Mouse (Mus musculus) heart, adult 2 months (tissue): Measurements from ENCODE around the gene Mylk2. TPM values are rescaled to one million over a fixed set of nuclear protein-coding genes. Genes with fewer than 3 reads are reported as not detected.
A peak's percentile ranks its signal among the peaks of the same experiment; 100 is the strongest.

ENCODE experiments used
- DNase-seq, 2 experiments: peaks; one replicate each; pipeline ENCODE4 v3.0.0; 2021
- H3K27ac ChIP-seq: fragments of 200-600 bp; 2 replicates; pipeline ENCODE4 v1.8.1; 2022
- H3K27me3 ChIP-seq: fragments of 200-500 bp; 2 replicates; pipeline ENCODE4 v1.6.1; 2012; ENCODE audit warnings: mild to moderate bottlenecking, low read length, inconsistent platforms, mixed read lengths; ENCODE audit not compliant: control insufficient read depth, insufficient read depth
- H3K36me3 ChIP-seq: fragments of 200-500 bp; 2 replicates; pipeline ENCODE4 v1.6.1; 2012; ENCODE audit warnings: low read length, inconsistent platforms; ENCODE audit not compliant: control insufficient read depth, insufficient read depth
- H3K4me1 ChIP-seq: fragments of 200-500 bp; 2 replicates; pipeline ENCODE4 v1.6.1; 2011; ENCODE audit warnings: low read length; ENCODE audit not compliant: control insufficient read depth, insufficient read depth
- H3K4me3 ChIP-seq: fragments of 200-600 bp; 2 replicates; pipeline ENCODE4 v1.8.1; 2022
- H3K79me2 ChIP-seq: fragments of 200-500 bp; replicated peaks from 2 replicates; pipeline ENCODE4 v1.6.1; 2012; ENCODE audit warnings: mild to moderate bottlenecking, inconsistent platforms, low read length, moderate library complexity, mixed read lengths; ENCODE audit not compliant: control insufficient read depth, insufficient read depth
- H3K9ac ChIP-seq: fragments of 200-500 bp; 2 replicates; pipeline ENCODE4 v1.6.1; 2012; ENCODE audit warnings: low read depth, mild to moderate bottlenecking, control low read depth, inconsistent platforms, low read length, mixed read lengths
- CTCF ChIP-seq: fragments of 200-600 bp; IDR thresholded peaks from 2 replicates; pipeline ENCODE4 v1.8.1; 2022; ENCODE audit warnings: antibody characterized with exemption, mild to moderate bottlenecking, moderate library complexity
- EP300 ChIP-seq: fragments of 200-500 bp; IDR thresholded peaks from 2 replicates; pipeline ENCODE4 v1.6.1; 2011; ENCODE audit warnings: low read depth, low read length, control low read depth; ENCODE audit not compliant: insufficient read depth
- POLR2A ChIP-seq: fragments of 200-500 bp; IDR thresholded peaks from 2 replicates; pipeline ENCODE4 v1.6.1; 2011; ENCODE audit warnings: mild to moderate bottlenecking, low read depth, low read length, control low read depth; ENCODE audit not compliant: insufficient read depth
- WGBS: fragments of 180-500 bp; shearing (Covaris S2); methylation state at CpG from one replicate; pipeline ENCODE4 v1.1.7; 2018; 5-methylcytosine and 5-hydroxymethylcytosine counted together
- intact Hi-C: fragments of 180-260 bp; cut with DNase I; formaldehyde crosslinking; loops from one replicate; pipeline ENCODE4 v1.15.1; 2025
- polyA plus RNA-seq: library from polyadenylated mRNA; depleted of rRNA; stranded (reverse); fragments of >200 nt; gene quantifications from 2 replicates; pipeline ENCODE4 v1.2.3, GENCODE M21; 2012
- total RNA-seq, 2 experiments: library from RNA; stranded (reverse); gene quantifications; 2 replicates each; pipeline ENCODE4 v1.2.3; 2021

Mylk2 gene
- total and polyA plus RNA-seq, 3 experiments, result 0.08 to 0.29 (median 0.09) TPM

- DNase-seq, result no peak
- H3K36me3 ChIP-seq, result no peaks in the 10 kb centered on the region
- H3K4me1 ChIP-seq, result no peaks in the 10 kb centered on the region
- intact Hi-C loops, result no loop called here
- no peak overlapping the region for H3K9ac ChIP-seq
- no peak for TF ChIP-seq CTCF
- TF ChIP-seq POLR2A, result no peak
- no peak for TF ChIP-seq EP300
- 96% methylated on average over 6 of the region's 6 CpGs for WGBS
- H3K79me2 ChIP-seq, result no peaks in the 10 kb centered on the region
- no peaks in the 10 kb centered on the region for H3K27me3 ChIP-seq
- H3K27ac ChIP-seq, result no peak overlapping the region
- H3K4me3 ChIP-seq, result no peak overlapping the region
Observed at GRCm38 (mm10) chr2:152884101-152884645, 27.0 kb upstream of the Mylk2 start.

GRCm38 (mm10) chr2:152887230-152887629, 23.9 kb upstream of the Mylk2 start:
- Histone ChIP-seq H3K9ac (no peak overlapping the region), H3K27me3 (no peaks in the 10 kb centered on the region), H3K27ac (no peak overlapping the region), H3K4me1 (no peaks in the 10 kb centered on the region), H3K36me3 (no peaks in the 10 kb centered on the region), H3K79me2 (no peaks in the 10 kb centered on the region), H3K4me3 (no peak overlapping the region)
- 81% methylated on average over 3 of the region's 3 CpGs for WGBS
- DNase-seq, result no peak
- TF ChIP-seq EP300 (no peak), CTCF (peak; percentile 43)
- intact Hi-C loops, result no loop called here

DNA sequence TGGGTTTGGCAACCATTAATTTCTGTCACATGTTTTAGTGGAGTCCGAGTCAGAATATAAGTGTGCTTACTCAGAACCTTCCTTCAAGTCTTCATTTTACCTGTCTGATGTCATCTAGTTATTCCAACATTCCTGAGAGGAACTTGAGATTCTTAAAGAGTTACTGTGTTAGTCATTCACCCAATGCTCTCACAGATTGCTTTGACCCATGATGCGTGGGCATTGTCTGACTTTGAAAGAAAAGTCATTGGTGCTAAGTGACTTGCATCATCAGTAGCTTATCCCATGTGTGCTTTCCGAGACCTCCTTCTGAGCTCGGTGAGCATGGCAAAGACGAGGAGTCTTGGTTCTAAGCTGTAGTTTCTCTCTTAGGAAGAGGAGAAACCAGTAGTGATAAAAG, 22.4 kb upstream of the Mylk2 start:
- no peaks in the 10 kb centered on the region for H3K36me3 ChIP-seq
- intact Hi-C loops, result no loop called here
- 93% methylated on average over 5 of the region's 5 CpGs for WGBS

DNA sequence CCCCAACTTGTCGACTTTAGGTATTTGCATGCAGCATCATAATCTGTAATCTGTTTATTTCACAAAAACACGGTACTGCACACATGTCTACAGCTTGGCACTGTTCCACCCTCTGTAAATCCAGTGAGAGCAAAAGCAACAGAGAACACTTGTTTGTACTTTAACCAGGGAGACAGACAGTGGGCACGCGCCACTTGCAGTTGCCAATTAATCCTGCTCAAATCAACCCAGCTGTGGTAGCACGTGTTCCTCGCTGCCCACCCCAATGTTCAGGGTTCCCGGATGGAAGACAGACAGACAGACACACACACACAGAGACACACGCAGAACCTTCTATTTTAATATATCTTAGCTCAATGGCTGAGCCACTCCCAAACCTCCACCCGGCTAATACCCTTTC, 15.3 kb upstream of the Mylk2 start:
- H3K36me3 ChIP-seq, result no peaks in the 10 kb centered on the region
- TF ChIP-seq POLR2A (no peak), EP300 (no peak), CTCF (no peak)
- DNase-seq, result no peak
- no peaks in the 10 kb centered on the region for H3K27me3 ChIP-seq
- 92% methylated on average over 9 of the region's 9 CpGs for WGBS
- no peaks in the 10 kb centered on the region for H3K4me1 ChIP-seq
- H3K4me3 ChIP-seq, result no peak overlapping the region
- no peak overlapping the region for H3K9ac ChIP-seq
- H3K79me2 ChIP-seq, result no peaks in the 10 kb centered on the region
- H3K27ac ChIP-seq, result no peak overlapping the region
- intact Hi-C loops, result no loop called here

More for the DNA sequence above, 22.4 kb upstream of the Mylk2 start:
- DNase-seq, result no peak
- H3K27me3 ChIP-seq, result no peaks in the 10 kb centered on the region
- H3K27ac ChIP-seq, result no peak overlapping the region
- no peak overlapping the region for H3K9ac ChIP-seq
- TF ChIP-seq EP300, result no peak
- TF ChIP-seq CTCF, result no peak
- no peak for TF ChIP-seq POLR2A
- no peak overlapping the region for H3K4me3 ChIP-seq
- no peaks in the 10 kb centered on the region for H3K4me1 ChIP-seq
- H3K79me2 ChIP-seq, result no peaks in the 10 kb centered on the region

DNA sequence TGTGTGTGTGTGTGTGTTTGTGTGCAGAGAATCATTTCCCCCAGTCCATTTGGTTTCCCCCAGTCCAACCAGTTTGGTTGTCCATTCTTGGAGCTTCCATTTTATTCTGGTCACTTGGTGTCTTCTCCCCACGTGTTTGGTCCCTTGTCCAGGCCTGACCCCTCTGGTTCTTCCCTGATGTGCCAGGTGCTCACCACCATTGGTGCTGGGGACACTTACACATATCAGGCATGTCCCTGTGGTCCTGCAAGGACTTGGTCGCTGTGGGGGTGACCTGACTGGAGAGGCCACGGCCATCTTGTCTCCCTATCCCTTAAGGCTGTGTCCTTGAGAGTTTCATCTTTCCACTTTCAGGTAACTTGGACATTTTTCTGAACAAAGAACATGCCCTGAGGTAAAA, 14.2 kb upstream of the Mylk2 start:
- H3K4me1 ChIP-seq, result no peaks in the 10 kb centered on the region
- no peak overlapping the region for H3K9ac ChIP-seq
- no peaks in the 10 kb centered on the region for H3K36me3 ChIP-seq
- TF ChIP-seq EP300 (no peak), POLR2A (no peak), CTCF (no peak)
- no peaks in the 10 kb centered on the region for H3K79me2 ChIP-seq
- H3K27ac ChIP-seq, result no peak overlapping the region
- no peak for DNase-seq
- no peak overlapping the region for H3K4me3 ChIP-seq
- intact Hi-C loops, result no loop called here
- 77% methylated on average over 3 of the region's 3 CpGs for WGBS
- no peaks in the 10 kb centered on the region for H3K27me3 ChIP-seq

DNA sequence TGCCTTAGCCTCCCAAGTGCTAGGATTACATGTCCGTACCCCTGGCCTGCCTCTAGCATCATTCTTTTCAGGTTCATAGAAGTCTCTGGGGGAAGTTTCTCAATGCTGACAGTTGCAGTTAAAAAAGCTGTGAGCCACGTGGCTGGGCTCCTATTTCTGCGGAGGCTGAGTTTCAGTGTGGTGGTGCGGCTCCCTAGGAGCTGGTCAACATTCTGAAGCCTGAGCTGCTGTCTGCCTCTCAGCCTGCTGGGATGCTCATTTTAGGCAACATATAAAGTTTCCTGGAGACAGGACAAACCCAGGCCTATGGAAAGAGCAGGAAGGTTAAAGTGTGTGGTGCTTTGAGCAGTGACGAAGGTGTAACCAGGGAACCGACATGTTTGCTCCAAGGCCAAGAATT, 12.1 kb upstream of the Mylk2 start:
- Histone ChIP-seq H3K36me3 (no peaks in the 10 kb centered on the region), H3K9ac (no peak overlapping the region), H3K4me3 (no peak overlapping the region), H3K4me1 (no peaks in the 10 kb centered on the region; the same call in none of the 2 replicates), H3K79me2 (no peaks in the 10 kb centered on the region), H3K27ac (no peak overlapping the region), H3K27me3 (no peaks in the 10 kb centered on the region)
- WGBS, result 87% methylated on average over 6 of the region's 6 CpGs
- no peak for TF ChIP-seq POLR2A
- TF ChIP-seq EP300, result no peak
- TF ChIP-seq CTCF, result no peak
- no peak for DNase-seq
- intact Hi-C loops, result no loop called here
